Mouse (Mus musculus) cerebellum, adult 2 months (tissue): ENCODE results near the gene Adgrl3.

Source experiments
- CTCF ChIP-seq: fragments of 200-500 bp; IDR thresholded peaks from 2 replicates; pipeline ENCODE4 v1.5.1; 2011; ENCODE audit warnings: low read depth, mild to moderate bottlenecking, control low read depth, low read length, moderate library complexity, borderline replicate concordance; ENCODE audit not compliant: insufficient read depth
- POLR2A ChIP-seq: fragments of 200-500 bp; IDR thresholded peaks from 2 replicates; pipeline ENCODE4 v1.6.1; 2011; ENCODE audit warnings: low read length, control low read depth, borderline replicate concordance; ENCODE audit not compliant: insufficient read depth

DNA sequence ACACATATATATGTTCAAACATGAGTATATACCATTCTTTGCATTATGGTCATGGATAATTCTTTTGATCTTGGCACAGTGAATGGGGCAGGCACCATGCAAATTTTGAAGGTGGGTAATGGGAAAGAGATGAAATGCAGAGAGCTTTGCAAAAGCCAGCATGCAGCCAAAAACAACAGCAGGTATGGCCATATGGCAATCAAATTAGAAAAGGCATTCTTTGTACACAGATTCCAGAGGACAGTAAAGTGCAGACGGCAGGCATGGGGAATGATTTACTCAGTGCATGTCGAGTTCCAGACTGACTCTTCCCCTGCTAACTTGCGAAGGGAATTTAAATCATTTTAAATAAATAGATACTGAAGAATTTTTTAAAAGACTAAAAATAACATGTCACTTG, 716.1 kb downstream of the Adgrl3 start:
- no peak for TF ChIP-seq POLR2A
- no peak for TF ChIP-seq CTCF
